Mouse (Mus musculus): ENCODE measurements around the gene Trim71.

The Trim71 gene

GRCm38 (mm10) chr9:114557086-114557485 lies 7.1 kb downstream of the Trim71 start:
- intact Hi-C loops (cut with DNase I) = no loop called here

GRCm38 (mm10) chr9:114556276-114556855 lies 7.8 kb downstream of the Trim71 start:
- intact Hi-C loops (cut with DNase I) = no loop called here

- intact Hi-C loops (cut with DNase I) = no loop called here
Observed at GRCm38 (mm10) chr9:114554355-114554979, 9.7 kb downstream of the Trim71 start.

GRCm38 (mm10) chr9:114553828-114554227 lies 10.3 kb downstream of the Trim71 start:
- intact Hi-C loops (cut with DNase I) = no loop called here

- intact Hi-C loops (cut with DNase I) = no loop called here
Observed at GRCm38 (mm10) chr9:114550033-114550432, 14.1 kb downstream of the Trim71 start.

GRCm38 (mm10) chr9:114549117-114549516 lies 15.1 kb downstream of the Trim71 start:
- intact Hi-C loops (cut with DNase I) = no loop called here

- intact Hi-C loops (cut with DNase I) = no loop called here
Observed at GRCm38 (mm10) chr9:114548496-114548895, 15.7 kb downstream of the Trim71 start.

GRCm38 (mm10) chr9:114547643-114548077 lies 16.5 kb downstream of the Trim71 start:
- intact Hi-C loops (cut with DNase I) = no loop called here

GRCm38 (mm10) chr9:114546765-114547164 lies 17.4 kb downstream of the Trim71 start:
- intact Hi-C loops (cut with DNase I) = no loop called here

- intact Hi-C loops (cut with DNase I) = no loop called here
Observed at GRCm38 (mm10) chr9:114544754-114545393, 19.3 kb downstream of the Trim71 start.

- intact Hi-C loops (cut with DNase I) = no loop called here
Observed at GRCm38 (mm10) chr9:114543882-114544753, 20.1 kb downstream of the Trim71 start.

GRCm38 (mm10) chr9:114541279-114541741 lies 22.9 kb downstream of the Trim71 start:
- intact Hi-C loops (cut with DNase I) = no loop called here

GRCm38 (mm10) chr9:114538996-114539563 lies 25.1 kb downstream of the Trim71 start:
- intact Hi-C loops (cut with DNase I) = no loop called here

GRCm38 (mm10) chr9:114536628-114537027 lies 27.5 kb downstream of the Trim71 start:
- intact Hi-C loops (cut with DNase I) = no loop called here

GRCm38 (mm10) chr9:114534747-114535517 lies 29.2 kb downstream of the Trim71 start:
- intact Hi-C loops (cut with DNase I) = no loop called here

GRCm38 (mm10) chr9:114533848-114534247 lies 30.3 kb downstream of the Trim71 start:
- intact Hi-C loops (cut with DNase I) = no loop called here

GRCm38 (mm10) chr9:114531276-114531675 lies 32.9 kb downstream of the Trim71 start:
- intact Hi-C loops (cut with DNase I) = no loop called here

- intact Hi-C loops (cut with DNase I) = no loop called here
Observed at GRCm38 (mm10) chr9:114528680-114529048, 35.5 kb downstream of the Trim71 start.

GRCm38 (mm10) chr9:114527992-114528679 lies 36.0 kb downstream of the Trim71 start:
- intact Hi-C loops (cut with DNase I) = no loop called here

- intact Hi-C loops (cut with DNase I) = no loop called here
Observed at GRCm38 (mm10) chr9:114527085-114527484, 37.1 kb downstream of the Trim71 start.
